Mouse (Mus musculus): ENCODE measurements at regions not wholly inside any gene's neighbourhood (a gene's known extent, or its start where the extent isn't known, plus 50 kb on each side); places are given as distances from the start of the nearest gene placed in this dataset.

- TF ChIP-seq CTCF (IDR thresholded peaks at IDR 0.05; ENCODE audit: control insufficient read depth, insufficient read depth, insufficient read length) (no peak), CEBPB (IDR thresholded peaks at IDR 0.05; ENCODE audit: low read depth) (no peak), USF1 (IDR thresholded peaks at IDR 0.05; ENCODE audit: low read depth) (no peak)
Measured at GRCm38 (mm10) chr7:117161193-117161908, 219.4 kb upstream of the Xylt1 start.

All from C2C12 (cell line).